In genomic region chr11:119156481-119157254, GRCm38 (mm10) we compare ENCODE assay signal across 10 mouse cellular contexts.
DNase-seq lines count a peak whose midpoint lies in the region; ATAC-seq and TF ChIP-seq lines count a peak whose summit lies in the region.
"Had no signal": no experiment of that assay in that cellular context is flagged by ENCODE, and none has a peak within 500 bp of the region (broad histone marks: within the 10 kb centered on the region; RNA-seq: fewer than 3 reads in every experiment).

No protein-coding gene starts in this region.

- TF ChIP-seq POLR2A in limb, embryonic 14.5 days (IDR thresholded peaks at IDR 0.05; ENCODE audit: borderline replicate concordance, extremely low read depth, insufficient read depth, insufficient read length): no peak

- WGBS in embryonic facial prominence, embryonic 10.5 days: 12% methylated on average over 24 of the region's 24 CpGs
- 14% methylated on average over 24 of the region's 24 CpGs for WGBS in hindbrain, embryonic 16.5 days
- 32% methylated on average over 24 of the region's 24 CpGs for WGBS in limb, embryonic 14.5 days

- H3K27ac ChIP-seq in embryonic facial prominence, embryonic 10.5 days (replicated peaks): peak overlapping the region; percentile 72
- H3K27ac ChIP-seq in hindbrain, embryonic 16.5 days (ENCODE audit: low read depth, low read length): peak overlapping the region; percentile 60
- no peak overlapping the region for H3K27ac ChIP-seq in limb, embryonic 14.5 days (replicated peaks; ENCODE audit: low read depth, low read length)
- H3K27ac ChIP-seq: liver, embryonic 13.5 days had no signal

- ATAC-seq in hindbrain, embryonic 16.5 days: peak; percentile 62; the same call in 1 of the 2 replicates
- ATAC-seq in limb, embryonic 14.5 days (ENCODE audit: low FRiP score, low read depth): no peak
- ATAC-seq: Patski had no signal

- intact Hi-C loops in gastrocnemius, postnatal 14 days (cut with DNase I; ENCODE audit: low total_unique reads): no loop called here

- peaks cover 45% of the 10 kb centered on the region for H3K36me3 ChIP-seq in embryonic facial prominence, embryonic 10.5 days (replicated peaks)
- H3K36me3 ChIP-seq in hindbrain, embryonic 16.5 days (ENCODE audit: control insufficient read depth, insufficient read depth, low read length): no peaks in the 10 kb centered on the region; the same call in 1 of the 2 replicates
- H3K36me3 ChIP-seq in limb, embryonic 14.5 days (ENCODE audit: control insufficient read depth, insufficient read depth, low read length): peaks cover 48% of the 10 kb centered on the region
- H3K36me3 ChIP-seq: liver, embryonic 13.5 days had no signal

- H3K4me2 ChIP-seq in hindbrain, embryonic 16.5 days (ENCODE audit: low read length): peak overlapping the region; percentile 40
- peak overlapping the region; percentile 30 for H3K4me2 ChIP-seq in limb, embryonic 14.5 days (replicated peaks; ENCODE audit: low read depth, low read length, severe bottlenecking)
- H3K4me2 ChIP-seq: liver, embryonic 13.5 days had no signal

- H3K27me3 ChIP-seq in embryonic facial prominence, embryonic 10.5 days (replicated peaks; ENCODE audit: low read depth, poor library complexity, severe bottlenecking): peaks cover 54% of the 10 kb centered on the region
- H3K27me3 ChIP-seq in hindbrain, embryonic 16.5 days (replicated peaks; ENCODE audit: control insufficient read depth, insufficient read depth, low read length): no peaks in the 10 kb centered on the region
- H3K27me3 ChIP-seq in limb, embryonic 14.5 days (ENCODE audit: control insufficient read depth, insufficient read depth, low read length): no peaks in the 10 kb centered on the region
- H3K27me3 ChIP-seq: Patski had no signal

- H3K9me3 ChIP-seq in embryonic facial prominence, embryonic 10.5 days: no peaks in the 10 kb centered on the region
- H3K9me3 ChIP-seq in hindbrain, embryonic 16.5 days (ENCODE audit: control insufficient read depth, low read length): no peaks in the 10 kb centered on the region
- no peaks in the 10 kb centered on the region for H3K9me3 ChIP-seq in limb, embryonic 14.5 days (ENCODE audit: control insufficient read depth, low read length)
- H3K9me3 ChIP-seq: liver, embryonic 13.5 days had no signal

- peak; percentile 73 for DNase-seq in Muller cell, postnatal 12 days (ENCODE audit: inconsistent ontology term)
- peak; percentile 66 for DNase-seq in embryonic facial prominence, embryonic 10.5 days (ENCODE audit: low spot score)
- DNase-seq in limb, embryonic 14.5 days (ENCODE audit: low spot score): no peak
- DNase-seq in c-Kit-positive CD71-positive TER-119-positive erythroid progenitor cells, embryonic 14.5 days (ENCODE audit: low spot score): no peak
- DNase-seq in thymus, postnatal 14 days: no peak
- DNase-seq in gastrocnemius, postnatal 14 days: no peak
- DNase-seq in testis, postnatal 14 days (ENCODE audit: low spot score): no peak
- DNase-seq: liver, embryonic 13.5 days had no signal

- H3K9ac ChIP-seq in hindbrain, embryonic 16.5 days (ENCODE audit: low read depth, low read length): peak overlapping the region; percentile 52
- H3K9ac ChIP-seq in limb, embryonic 14.5 days (ENCODE audit: low read depth, low read length, severe bottlenecking): 0 out of 2 replicates have a peak overlapping the region, but pooled peaks have one; percentile 28
- H3K9ac ChIP-seq: liver, embryonic 13.5 days had no signal

- peak overlapping the region; percentile 41 for H3K4me3 ChIP-seq in embryonic facial prominence, embryonic 10.5 days
- no peak overlapping the region for H3K4me3 ChIP-seq in hindbrain, embryonic 16.5 days (ENCODE audit: low read length)
- 0 out of 2 replicates have a peak overlapping the region, but pooled peaks have one; percentile 4 for H3K4me3 ChIP-seq in limb, embryonic 14.5 days (replicated peaks; ENCODE audit: low read length)
- H3K4me3 ChIP-seq: liver, embryonic 13.5 days had no signal

- peaks cover 74% of the 10 kb centered on the region for H3K4me1 ChIP-seq in embryonic facial prominence, embryonic 10.5 days
- H3K4me1 ChIP-seq in hindbrain, embryonic 16.5 days (ENCODE audit: control insufficient read depth, insufficient read depth, low read depth, low read length): peaks cover 31% of the 10 kb centered on the region
- H3K4me1 ChIP-seq in limb, embryonic 14.5 days (ENCODE audit: control insufficient read depth, insufficient read depth, low read length): peaks cover 30% of the 10 kb centered on the region

Comparison
In these comparisons a context has a peak if more than half of its experiments do, and no peak if none do; other contexts are left out.
1. DNase-seq: peak in Muller cell, postnatal 12 days (single experiment) and embryonic facial prominence, embryonic 10.5 days (single experiment); none in limb, embryonic 14.5 days (single experiment), c-Kit-positive CD71-positive TER-119-positive erythroid progenitor cells, embryonic 14.5 days (single experiment), thymus, postnatal 14 days (single experiment), gastrocnemius, postnatal 14 days (single experiment) and testis, postnatal 14 days (single experiment).